In genomic region chr7:130836066-130836465, GRCm38 (mm10) we compare ENCODE assay signal across 16 mouse cellular contexts. TPM values are rescaled to one million over a fixed set of nuclear protein-coding genes. Genes with fewer than 3 reads are reported as not detected.
DNase-seq lines count a peak whose midpoint lies in the region; ATAC-seq lines count a peak whose summit lies in the region.
"Had no signal": no experiment of that assay in that cellular context is flagged by ENCODE, and none has a peak within 500 bp of the region (broad histone marks: within the 10 kb centered on the region; RNA-seq: fewer than 3 reads in every experiment).

No protein-coding gene starts in this region.

- H3K27ac ChIP-seq in kidney, embryonic 14.5 days (ENCODE audit: low read depth, low read length): no peak overlapping the region
- H3K27ac ChIP-seq: embryonic facial prominence, embryonic 15.5 days had no signal

- H3K4me1 ChIP-seq in kidney, embryonic 14.5 days (ENCODE audit: control insufficient read depth, insufficient read depth, low read length): peaks cover 32% of the 10 kb centered on the region

- WGBS in kidney, embryonic 14.5 days: 66% methylated on average over 9 of the region's 9 CpGs

- peak; percentile 48 for DNase-seq in cerebellum, adult 9-10 months
- no peak for DNase-seq in cerebellum, adult 8-10 months
- peak; percentile 62 for DNase-seq in kidney, adult 11 months
- peak; percentile 43 to 64 for DNase-seq in kidney, adult 8-10 months
- DNase-seq in kidney, postnatal 14 days: peak; percentile 32
- no peak for DNase-seq in adipocyte (ENCODE audit: low spot score)
- DNase-seq: layer of hippocampus, adult 9-11 months; lung, postnatal 10 days; right cerebral cortex, adult 18-20 months; thymus, postnatal 25 days had no signal

- no peaks in the 10 kb centered on the region for H3K9me3 ChIP-seq in kidney, embryonic 14.5 days (ENCODE audit: control insufficient read depth, low read length)
- H3K9me3 ChIP-seq: embryonic facial prominence, embryonic 15.5 days; heart, embryonic 12.5 days; neural tube, embryonic 13.5 days; stomach, embryonic 15.5 days had no signal

- H3K9ac ChIP-seq in kidney, embryonic 14.5 days (ENCODE audit: low read depth, low read length): no peak overlapping the region
- H3K9ac ChIP-seq: embryonic facial prominence, embryonic 15.5 days; heart, embryonic 12.5 days; stomach, embryonic 15.5 days had no signal

- H3K36me3 ChIP-seq in kidney, embryonic 14.5 days (ENCODE audit: control insufficient read depth, insufficient read depth, low read length): no peaks in the 10 kb centered on the region
- H3K36me3 ChIP-seq: embryonic facial prominence, embryonic 15.5 days; heart, embryonic 12.5 days; neural tube, embryonic 13.5 days; stomach, embryonic 15.5 days had no signal

- H3K4me2 ChIP-seq in kidney, embryonic 14.5 days (replicated peaks; ENCODE audit: low read depth, low read length): no peak overlapping the region
- H3K4me2 ChIP-seq: embryonic facial prominence, embryonic 15.5 days; neural tube, embryonic 13.5 days had no signal

- no peak overlapping the region for H3K4me3 ChIP-seq in kidney, embryonic 14.5 days (ENCODE audit: low read length)
- H3K4me3 ChIP-seq: embryonic facial prominence, embryonic 15.5 days; heart, embryonic 12.5 days; neural tube, embryonic 13.5 days; stomach, embryonic 15.5 days had no signal

- H3K27me3 ChIP-seq in kidney, embryonic 14.5 days (ENCODE audit: control insufficient read depth, insufficient read depth, low read length): no peaks in the 10 kb centered on the region
- H3K27me3 ChIP-seq: heart, embryonic 12.5 days; stomach, embryonic 15.5 days had no signal

- ATAC-seq in kidney, embryonic 14.5 days (ENCODE audit: low FRiP score, low TSS enrichment): no peak
- ATAC-seq in monocyte, adult 5-6 weeks (replicated peaks; ENCODE audit: insufficient number of reproducible peaks, low FRiP score, low TSS enrichment, poor library complexity, severe bottlenecking): no peak

RNA-seq across cellular contexts. Expression of gene Plekha1, which starts 29.5 kb away (rescaled TPM):
- polyA plus RNA-seq in kidney, embryonic 14.5 days (2014; fragmentation: Nextera tagmentation; extraction: Ambion mirVana): 36.7 and 72.9 TPM in 2 replicates
- 41.0 to 79.7 TPM (median 50.4 TPM) in 3 replicates for total RNA-seq in monocyte, adult 5-6 weeks (2017)

Comparison
In these comparisons a context has a peak if more than half of its experiments do, and no peak if none do; other contexts are left out.
1. DNase-seq: peak in cerebellum, adult 9-10 months (single experiment), kidney, adult 11 months (single experiment), kidney, adult 8-10 months (2 of 2) and kidney, postnatal 14 days (single experiment); none in cerebellum, adult 8-10 months (single experiment) and adipocyte (single experiment).